Mouse (Mus musculus): Measurements from ENCODE around the gene Ugt2a3. TPM values are rescaled to one million over a fixed set of nuclear protein-coding genes. Genes with fewer than 3 reads are reported as not detected.
"Not testable (repeated sequence)": the region's sequence is repeated elsewhere in the genome, so short reads cannot be mapped to it uniquely, and the experiment has no call there.

Ugt2a3 gene
- polyA plus RNA-seq (2015; fragmentation: Nextera tagmentation; extraction: Ambion mirVana), result not detected in 2 replicates

DNA sequence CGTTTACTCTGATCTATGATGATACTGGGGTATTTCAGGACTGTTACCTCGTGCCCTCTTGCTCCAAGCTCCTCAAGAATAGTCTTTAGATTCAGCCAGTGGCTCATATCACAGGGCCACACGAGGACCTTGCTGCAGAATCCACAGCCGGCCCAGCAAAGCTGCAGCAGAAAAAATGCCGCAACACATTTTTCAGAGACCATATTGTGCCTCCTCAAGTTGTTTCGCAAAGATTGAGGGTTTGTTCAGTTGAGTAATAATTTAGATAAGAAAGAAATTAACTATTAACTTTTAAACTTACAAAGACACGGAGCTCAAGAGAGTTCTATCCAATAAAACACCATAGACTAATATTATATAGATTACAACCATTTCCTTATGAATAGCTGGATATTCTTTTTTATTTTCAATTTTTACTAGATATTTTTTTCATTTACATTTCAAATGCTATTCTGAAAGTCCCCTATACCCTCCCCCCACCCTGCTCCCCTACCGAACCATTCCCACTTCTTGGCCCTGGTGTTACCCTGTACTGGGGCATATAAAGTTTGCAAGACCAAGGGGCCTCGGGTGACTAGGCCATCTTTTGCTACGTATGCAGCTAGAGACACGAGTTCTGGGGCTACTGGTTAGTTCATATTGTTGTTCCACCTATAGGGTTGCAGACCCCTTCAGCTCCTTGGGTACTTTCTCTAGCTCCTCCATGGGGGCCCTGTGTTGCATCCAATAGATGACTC lies at the start of gene Ugt2a3:
Gene Ugt2a3, minus strand, starts transcription at position 235 of the 737 bp plus-strand sequence.
- Histone ChIP-seq H3K4me1 (no peaks in the 10 kb centered on the region), H3K4me2 (no peak within 1 kb of the TSS), H3K4me3 (no peak within 1 kb of the TSS), H3K27me3 (no peaks in the 10 kb centered on the region), H3K36me3 (no peaks in the 10 kb centered on the region), H3K27ac (no peak within 1 kb of the TSS), H3K9me3 (no peaks in the 10 kb centered on the region), H3K9ac (no peak within 1 kb of the TSS)
- WGBS, result 77% methylated on average over 11 of the region's 11 CpGs
- ATAC-seq (ENCODE audit: insufficient number of reproducible peaks, low FRiP score, low TSS enrichment, low read depth), result no peak

DNA sequence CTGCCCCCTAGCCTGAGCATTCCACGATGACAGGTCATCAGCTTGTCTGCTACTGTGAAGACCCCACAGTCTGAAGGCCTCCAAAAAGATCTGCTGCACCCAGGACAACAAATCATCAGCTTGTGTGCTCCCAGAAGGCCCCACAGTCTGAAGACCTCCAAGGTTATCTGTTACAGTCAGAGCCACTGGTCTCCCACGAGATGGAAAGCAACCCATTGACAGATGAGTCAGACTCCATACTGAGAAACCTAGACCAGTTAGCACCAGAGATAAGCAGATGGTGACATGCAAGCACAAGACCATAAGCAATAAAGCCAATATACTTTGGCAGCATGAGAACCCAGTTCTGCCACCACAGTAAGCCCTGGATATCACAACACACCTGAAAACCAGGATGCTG lies 43.2 kb upstream of the Ugt2a3 start:
- no peak overlapping the region for H3K4me3 ChIP-seq
- H3K4me2 ChIP-seq, result no peak overlapping the region
- H3K4me1 ChIP-seq, result no peaks in the 10 kb centered on the region
- no peaks in the 10 kb centered on the region for H3K9me3 ChIP-seq
- no peak overlapping the region for H3K9ac ChIP-seq
- WGBS, result 78% methylated on average over 2 of the region's 2 CpGs
- H3K27ac ChIP-seq, result no peak overlapping the region
- ATAC-seq (ENCODE audit: insufficient number of reproducible peaks, low FRiP score, low TSS enrichment, low read depth), result no peak
- H3K36me3 ChIP-seq, result no peaks in the 10 kb centered on the region
- H3K27me3 ChIP-seq, result no peaks in the 10 kb centered on the region

DNA sequence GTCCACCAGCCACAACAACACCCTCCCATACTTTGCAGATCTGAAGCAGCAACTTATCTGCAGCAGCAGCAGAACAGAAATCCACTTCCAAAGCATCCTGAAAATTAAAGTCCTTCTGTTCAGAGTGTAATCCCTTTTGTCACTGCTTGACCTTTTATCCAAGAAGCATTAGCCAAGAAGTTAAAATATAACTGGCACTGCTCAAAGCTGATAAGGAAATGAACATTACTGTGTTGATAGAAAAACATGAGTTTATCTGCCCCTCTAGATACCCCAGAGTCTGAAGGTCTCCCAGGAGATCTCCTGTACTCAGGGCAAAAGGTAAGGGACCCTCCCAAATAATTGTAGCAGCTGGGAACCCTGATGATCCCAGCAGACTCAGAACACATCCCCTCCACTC lies 42.8 kb upstream of the Ugt2a3 start:
- Histone ChIP-seq H3K9me3 (no peaks in the 10 kb centered on the region), H3K27me3 (no peaks in the 10 kb centered on the region), H3K27ac (no peak overlapping the region), H3K4me1 (no peaks in the 10 kb centered on the region), H3K4me2 (no peak overlapping the region), H3K36me3 (no peaks in the 10 kb centered on the region), H3K9ac (no peak overlapping the region), H3K4me3 (no peak overlapping the region)
- ATAC-seq (ENCODE audit: insufficient number of reproducible peaks, low FRiP score, low TSS enrichment, low read depth), result no peak

DNA sequence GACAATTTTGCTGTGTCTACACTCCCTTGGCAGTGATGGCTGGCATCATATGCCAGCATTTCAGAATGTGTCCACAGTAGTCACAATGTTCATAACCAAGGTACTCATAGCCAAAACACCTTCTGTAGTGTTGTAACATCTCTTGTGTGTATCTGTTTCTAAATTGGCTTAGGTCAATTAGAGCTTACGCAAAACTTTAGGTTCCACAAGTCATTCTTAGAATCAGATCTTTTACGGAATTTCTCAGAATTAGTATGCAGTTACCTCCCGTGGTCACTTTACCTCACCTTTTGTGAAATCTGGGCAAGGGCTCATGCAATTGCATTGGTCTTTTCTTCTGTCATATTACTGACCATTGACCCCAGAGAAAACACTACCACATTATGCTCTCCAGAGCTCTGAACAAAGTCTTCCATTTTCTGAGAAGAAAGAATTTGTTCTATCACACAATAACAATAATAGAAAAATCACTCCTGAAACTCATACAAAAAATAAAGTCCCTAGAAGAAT lies 38.9 kb upstream of the Ugt2a3 start:
- H3K4me2 ChIP-seq, result no peak overlapping the region
- H3K4me3 ChIP-seq, result no peak overlapping the region
- 83% methylated on average over 3 of the region's 3 CpGs for WGBS
- H3K4me1 ChIP-seq, result no peaks in the 10 kb centered on the region
- H3K36me3 ChIP-seq, result no peaks in the 10 kb centered on the region
- ATAC-seq (ENCODE audit: insufficient number of reproducible peaks, low FRiP score, low TSS enrichment, low read depth), result no peak
- H3K9ac ChIP-seq, result no peak overlapping the region
- no peaks in the 10 kb centered on the region for H3K27me3 ChIP-seq
- H3K9me3 ChIP-seq, result no peaks in the 10 kb centered on the region
- no peak overlapping the region for H3K27ac ChIP-seq

DNA sequence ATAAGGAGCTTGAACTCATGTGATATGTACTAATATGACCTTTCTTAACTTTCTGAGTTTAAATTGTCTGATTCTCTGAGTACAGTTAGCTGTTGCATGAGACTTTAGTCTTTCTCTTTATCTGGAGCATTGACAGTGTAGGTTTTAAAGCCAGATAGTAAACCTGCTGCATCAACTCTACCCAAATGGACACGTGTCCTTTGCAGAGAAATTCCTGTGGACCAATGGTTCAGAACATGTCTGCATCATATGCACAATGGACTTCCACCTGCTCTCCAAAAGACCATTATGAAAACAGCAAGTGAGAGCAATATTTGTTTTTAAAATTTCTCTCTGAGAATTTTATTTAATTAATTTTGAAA lies 36.5 kb upstream of the Ugt2a3 start:
- no peak overlapping the region for H3K4me2 ChIP-seq
- H3K27ac ChIP-seq, result no peak overlapping the region
- no peak overlapping the region for H3K9ac ChIP-seq
- WGBS, result 81% methylated on average over 1 of the region's 1 CpGs
- no peaks in the 10 kb centered on the region for H3K36me3 ChIP-seq
- no peaks in the 10 kb centered on the region for H3K4me1 ChIP-seq
- no peaks in the 10 kb centered on the region for H3K27me3 ChIP-seq
- H3K9me3 ChIP-seq, result no peaks in the 10 kb centered on the region
- H3K4me3 ChIP-seq, result no peak overlapping the region
- ATAC-seq (ENCODE audit: insufficient number of reproducible peaks, low FRiP score, low TSS enrichment, low read depth), result no peak

DNA sequence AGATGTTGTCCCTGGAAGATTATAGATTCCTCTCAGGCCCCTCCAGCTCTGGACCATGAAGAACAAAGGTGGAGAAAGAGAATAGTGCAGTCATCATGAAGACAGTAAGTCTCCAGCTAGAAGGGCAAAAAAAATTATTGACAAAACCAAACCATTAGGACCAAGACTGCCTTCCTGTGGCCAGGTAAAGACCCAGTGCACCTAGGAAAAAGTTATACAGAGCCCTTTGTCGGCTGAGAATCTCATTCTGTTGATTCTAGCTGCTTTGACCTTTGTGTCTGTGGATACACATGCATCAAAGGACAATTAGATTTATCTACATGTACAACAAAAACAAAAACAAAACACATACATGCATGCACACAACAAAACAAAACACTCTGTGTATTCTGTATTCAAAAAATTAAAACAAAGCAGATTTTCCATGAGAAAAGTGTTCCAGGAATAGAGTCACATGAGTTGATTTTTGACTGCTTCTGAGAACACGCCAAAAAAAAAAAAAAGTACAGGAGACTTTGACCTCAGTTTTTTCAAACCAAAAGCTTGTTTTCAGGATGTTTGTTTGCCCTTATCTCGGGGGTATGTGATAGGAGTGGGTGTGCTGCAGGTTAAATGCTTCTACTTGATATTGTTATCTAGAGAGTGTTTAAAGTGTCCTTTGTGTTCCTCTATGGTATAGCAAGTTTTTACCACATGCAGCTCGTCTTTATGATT lies 36.0 kb upstream of the Ugt2a3 start:
- H3K4me1 ChIP-seq, H3K9me3 ChIP-seq: not testable (repeated sequence)

DNA sequence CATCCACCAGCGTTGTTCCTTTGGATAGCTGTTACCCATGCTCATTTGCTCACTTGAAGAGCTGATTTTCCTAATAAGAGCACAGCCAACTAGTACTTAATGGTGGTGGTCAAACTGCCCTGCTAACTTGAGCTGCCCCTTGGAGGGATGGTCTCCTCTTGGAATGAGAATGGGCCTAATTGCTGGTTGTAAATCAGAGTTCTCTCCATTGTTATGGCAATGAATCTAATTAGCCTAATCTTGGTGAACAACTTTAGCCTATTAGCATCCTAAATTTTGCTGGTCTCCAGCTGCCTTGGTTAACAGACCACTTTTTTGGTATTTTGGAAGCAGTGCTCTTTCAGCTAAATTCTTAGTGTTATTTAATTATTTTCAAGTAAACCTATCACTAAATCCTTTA lies 13.4 kb upstream of the Ugt2a3 start:
- no peak overlapping the region for H3K4me2 ChIP-seq
- ATAC-seq (ENCODE audit: insufficient number of reproducible peaks, low FRiP score, low TSS enrichment, low read depth), result no peak
- 24% methylated on average over 1 of the region's 1 CpGs for WGBS

More for the DNA sequence above, 36.0 kb upstream of the Ugt2a3 start:
- not testable (repeated sequence) for H3K36me3 ChIP-seq; ATAC-seq (ENCODE audit: insufficient number of reproducible peaks, low FRiP score, low TSS enrichment, low read depth); H3K27ac ChIP-seq; H3K4me3 ChIP-seq; H3K27me3 ChIP-seq; H3K9ac ChIP-seq; H3K4me2 ChIP-seq
- 67% methylated on average over 4 of the region's 4 CpGs for WGBS

GRCm38 (mm10) chr5:87349150-87349549 lies 12.2 kb upstream of the Ugt2a3 start:
- H3K4me1 ChIP-seq; H3K27me3 ChIP-seq; H3K9me3 ChIP-seq; ATAC-seq (ENCODE audit: insufficient number of reproducible peaks, low FRiP score, low TSS enrichment, low read depth); H3K4me2 ChIP-seq; H3K27ac ChIP-seq; H3K9ac ChIP-seq; H3K4me3 ChIP-seq; H3K36me3 ChIP-seq: not testable (repeated sequence)
- 81% methylated on average over 1 of the region's 1 CpGs for WGBS

More for the DNA sequence above, 13.4 kb upstream of the Ugt2a3 start:
- H3K36me3 ChIP-seq, result no peaks in the 10 kb centered on the region
- no peaks in the 10 kb centered on the region for H3K9me3 ChIP-seq
- no peak overlapping the region for H3K4me3 ChIP-seq
- no peak overlapping the region for H3K9ac ChIP-seq
- H3K27ac ChIP-seq, result no peak overlapping the region
- no peaks in the 10 kb centered on the region for H3K27me3 ChIP-seq
- no peaks in the 10 kb centered on the region for H3K4me1 ChIP-seq

DNA sequence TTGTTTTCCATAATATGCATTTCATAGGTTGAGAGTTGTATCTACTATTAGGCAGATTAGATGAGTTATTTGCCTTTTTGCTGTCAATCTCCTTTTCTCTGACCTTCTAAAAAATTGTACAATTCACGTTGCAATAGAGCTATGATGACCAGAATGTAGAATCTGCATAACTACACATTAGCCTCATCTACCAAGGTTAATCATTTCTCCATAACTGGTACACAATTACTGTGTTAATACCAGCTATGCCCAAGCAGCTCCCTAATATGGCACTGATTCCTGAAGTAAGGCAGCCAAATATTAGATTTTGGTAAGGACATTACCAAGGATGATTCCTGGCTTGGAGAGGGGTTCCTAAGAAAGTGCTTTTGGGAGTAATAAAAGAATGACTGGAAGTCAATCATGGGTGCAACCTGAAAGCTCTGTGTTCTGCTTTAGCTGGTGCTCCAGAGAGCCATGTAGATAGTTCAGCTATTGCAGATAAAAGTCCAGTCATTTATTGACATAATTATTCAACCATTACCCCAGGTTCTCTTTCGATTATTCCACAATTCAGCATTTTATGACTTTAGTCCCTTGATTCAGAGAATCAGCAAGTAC lies 10.6 kb upstream of the Ugt2a3 start:
- not testable (repeated sequence) for ATAC-seq (ENCODE audit: insufficient number of reproducible peaks, low FRiP score, low TSS enrichment, low read depth); H3K4me2 ChIP-seq; H3K36me3 ChIP-seq; H3K9ac ChIP-seq; H3K9me3 ChIP-seq; H3K27ac ChIP-seq; H3K4me1 ChIP-seq; H3K27me3 ChIP-seq; H3K4me3 ChIP-seq
- WGBS, result 78% methylated on average over 2 of the region's 2 CpGs

GRCm38 (mm10) chr5:87340461-87340860 lies 3.5 kb upstream of the Ugt2a3 start:
- H3K36me3 ChIP-seq, result no peaks in the 10 kb centered on the region
- H3K4me2 ChIP-seq, result no peak overlapping the region
- whole genome bisulfite sequencing, result 80% methylated on average over 5 of the region's 5 CpGs
- no peak overlapping the region for H3K27ac ChIP-seq
- no peaks in the 10 kb centered on the region for H3K27me3 ChIP-seq
- H3K9me3 ChIP-seq, result no peaks in the 10 kb centered on the region
- no peak overlapping the region for H3K9ac ChIP-seq
- H3K4me3 ChIP-seq, result no peak overlapping the region
- H3K4me1 ChIP-seq, result no peaks in the 10 kb centered on the region
- ATAC-seq (ENCODE audit: insufficient number of reproducible peaks, low FRiP score, low TSS enrichment, low read depth), result no peak

- no peaks in the 10 kb centered on the region for H3K27me3 ChIP-seq
- 71% methylated on average over 1 of the region's 1 CpGs for WGBS
- H3K27ac ChIP-seq, result no peak overlapping the region
- no peak overlapping the region for H3K4me2 ChIP-seq
- no peaks in the 10 kb centered on the region for H3K36me3 ChIP-seq
- H3K9me3 ChIP-seq, result no peaks in the 10 kb centered on the region
- ATAC-seq (ENCODE audit: insufficient number of reproducible peaks, low FRiP score, low TSS enrichment, low read depth), result no peak
- H3K4me3 ChIP-seq, result no peak overlapping the region
- no peak overlapping the region for H3K9ac ChIP-seq
- no peaks in the 10 kb centered on the region for H3K4me1 ChIP-seq
Observed at GRCm38 (mm10) chr5:87335199-87335598, 1.8 kb downstream of the Ugt2a3 start.

DNA sequence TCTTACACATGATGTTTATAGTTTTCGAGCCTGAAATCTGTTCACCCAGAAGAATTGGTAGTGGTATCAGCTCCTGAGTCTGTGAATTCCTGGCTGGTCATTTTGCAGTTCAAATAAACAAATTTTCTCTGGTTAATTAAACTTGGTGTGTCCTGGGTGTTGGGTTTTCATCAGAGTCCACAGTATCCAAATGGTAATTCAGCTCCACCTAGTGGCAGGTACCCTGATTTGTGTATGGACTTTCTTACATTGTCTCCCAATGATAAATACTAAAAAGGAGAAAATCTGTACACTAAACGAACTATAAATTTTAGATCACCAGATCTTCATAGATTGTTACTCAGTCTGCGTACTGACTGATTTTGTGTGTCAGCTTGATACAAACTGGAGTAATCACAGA lies 3.4 kb downstream of the Ugt2a3 start:
- no peak overlapping the region for H3K27ac ChIP-seq
- no peak for ATAC-seq (ENCODE audit: insufficient number of reproducible peaks, low FRiP score, low TSS enrichment, low read depth)
- no peaks in the 10 kb centered on the region for H3K9me3 ChIP-seq
- no peaks in the 10 kb centered on the region for H3K4me1 ChIP-seq
- H3K4me2 ChIP-seq, result no peak overlapping the region
- no peak overlapping the region for H3K9ac ChIP-seq
- WGBS, result 51% methylated on average over 3 of the region's 3 CpGs
- H3K4me3 ChIP-seq, result no peak overlapping the region
- no peaks in the 10 kb centered on the region for H3K36me3 ChIP-seq
- no peaks in the 10 kb centered on the region for H3K27me3 ChIP-seq

All from limb, embryonic 15.5 days (tissue).